Mouse (Mus musculus): ENCODE measurements at regions not wholly inside any gene's neighbourhood (a gene's known extent, or its start where the extent isn't known, plus 50 kb on each side); places are given as distances from the start of the nearest gene placed in this dataset.

DNA sequence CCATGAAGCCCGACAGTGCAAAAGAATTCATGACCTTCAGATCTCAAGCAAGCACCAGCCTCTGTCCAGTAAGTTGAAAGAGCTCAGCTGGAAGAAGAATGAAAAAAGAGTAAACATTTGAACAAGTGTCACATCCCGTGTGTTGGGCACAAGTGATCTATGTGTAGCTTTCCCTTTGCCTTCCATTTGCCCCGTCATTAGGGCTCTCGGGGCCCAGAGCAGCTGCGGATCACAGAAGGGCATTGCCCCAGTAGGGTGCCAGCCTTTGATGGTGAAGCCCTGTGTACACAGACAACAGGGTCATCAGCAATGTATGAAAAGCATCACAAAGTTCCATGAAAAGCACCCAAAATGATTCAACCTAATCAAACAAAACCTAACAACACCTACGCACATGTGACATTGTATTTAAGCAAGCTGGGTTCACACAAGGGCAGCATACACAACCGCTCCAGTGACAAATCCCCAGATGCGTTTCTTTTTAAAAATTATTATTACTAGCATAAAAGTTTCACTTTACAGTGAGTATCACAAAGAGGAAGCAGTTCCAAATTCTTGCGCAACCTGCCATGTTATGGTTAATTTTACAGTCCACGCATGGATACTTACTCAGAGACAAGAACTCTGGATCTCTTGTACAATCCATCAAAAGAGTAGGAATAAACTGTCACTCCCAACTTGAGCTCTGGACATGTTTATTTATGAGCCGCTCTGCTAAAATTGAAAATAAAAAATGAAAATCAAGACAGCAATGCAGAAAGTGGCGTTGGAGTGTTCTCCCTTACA is 224.0 kb upstream of the Epha7 start:
- TF ChIP-seq CTCF (IDR thresholded peaks at IDR 0.05; ENCODE audit: control insufficient read depth, insufficient read depth, insufficient read length): no peak
- no peak for TF ChIP-seq MYOG (IDR thresholded peaks at IDR 0.05; ENCODE audit: control insufficient read depth, extremely low read depth, insufficient read length)
- TF ChIP-seq MAX (IDR thresholded peaks at IDR 0.05): no peak
- TF ChIP-seq USF1 (IDR thresholded peaks at IDR 0.05; ENCODE audit: low read depth): no peak
- TF ChIP-seq FOSL1 (IDR thresholded peaks at IDR 0.05; ENCODE audit: insufficient read depth, low read length, poor library complexity, severe bottlenecking): no peak
- TF ChIP-seq CEBPB (IDR thresholded peaks at IDR 0.05; ENCODE audit: low read depth): peak; percentile 47

Measured in C2C12 (cell line).